Mouse (Mus musculus) kidney, embryonic 15.5 days (tissue): ENCODE measurements at regions not wholly inside any gene's neighbourhood (a gene's known extent, or its start where the extent isn't known, plus 50 kb on each side); places are given as distances from the start of the nearest gene placed in this dataset.

Source experiments
- ATAC-seq: fragments of 200-750 bp; cut with Nextera tagmentation; replicated peaks from 2 replicates; pipeline ENCODE4 v1.8.0; 2017; ENCODE audit warnings: moderate TSS enrichment; ENCODE audit not compliant: low FRiP score
- H3K27ac ChIP-seq: fragments of 300-500 bp; sonication (generic); 2 replicates; pipeline ENCODE4 v1.5.1; 2015; ENCODE audit warnings: mild to moderate bottlenecking, inconsistent platforms
- H3K27me3 ChIP-seq: fragments of 300-500 bp; sonication (generic); 2 replicates; pipeline ENCODE4 v1.6.1; 2015; ENCODE audit warnings: inconsistent platforms
- H3K36me3 ChIP-seq: fragments of 300-500 bp; sonication (generic); 2 replicates; pipeline ENCODE4 v1.6.1; 2015; ENCODE audit warnings: inconsistent platforms
- H3K4me1 ChIP-seq: fragments of 300-500 bp; sonication (generic); 2 replicates; pipeline ENCODE4 v1.6.1; 2015; ENCODE audit warnings: inconsistent platforms
- H3K4me2 ChIP-seq: fragments of 300-500 bp; sonication (generic); 2 replicates; pipeline ENCODE4 v1.6.1; 2015; ENCODE audit warnings: moderate library complexity, mild to moderate bottlenecking, inconsistent platforms
- H3K4me3 ChIP-seq: fragments of 300-500 bp; sonication (generic); replicated peaks from 2 replicates; pipeline ENCODE4 v1.5.1; 2015; ENCODE audit warnings: mild to moderate bottlenecking, inconsistent platforms
- H3K9ac ChIP-seq: fragments of 300-500 bp; sonication (generic); 2 replicates; pipeline ENCODE4 v1.6.1; 2015; ENCODE audit warnings: mild to moderate bottlenecking, inconsistent platforms
- H3K9me3 ChIP-seq: fragments of 300-500 bp; sonication (generic); replicated peaks from 2 replicates; pipeline ENCODE4 v1.6.1; 2016; ENCODE audit warnings: inconsistent platforms
- WGBS: fragments of 180-500 bp; shearing (Covaris S2); methylation state at CpG from one replicate; pipeline ENCODE4 v1.1.7; 2015; ENCODE audit warnings: mixed read lengths; 5-methylcytosine and 5-hydroxymethylcytosine counted together

- peak overlapping the region; percentile 42 for H3K4me3 ChIP-seq
- WGBS = 18% methylated on average over 29 of the region's 30 CpGs
- no peaks in the 10 kb centered on the region for H3K36me3 ChIP-seq
- H3K27me3 ChIP-seq = peaks cover 62% of the 10 kb centered on the region
- peak overlapping the region; percentile 44 for H3K9ac ChIP-seq
- peak overlapping the region; percentile 89 for H3K27ac ChIP-seq
- peak overlapping the region; percentile 67 for H3K4me2 ChIP-seq
- H3K4me1 ChIP-seq = peaks cover 33% of the 10 kb centered on the region
- no peak for ATAC-seq
- H3K9me3 ChIP-seq = no peaks in the 10 kb centered on the region
Observed at GRCm38 (mm10) chrX:11665077-11665974, 337.7 kb downstream of the H2al1j start.

DNA sequence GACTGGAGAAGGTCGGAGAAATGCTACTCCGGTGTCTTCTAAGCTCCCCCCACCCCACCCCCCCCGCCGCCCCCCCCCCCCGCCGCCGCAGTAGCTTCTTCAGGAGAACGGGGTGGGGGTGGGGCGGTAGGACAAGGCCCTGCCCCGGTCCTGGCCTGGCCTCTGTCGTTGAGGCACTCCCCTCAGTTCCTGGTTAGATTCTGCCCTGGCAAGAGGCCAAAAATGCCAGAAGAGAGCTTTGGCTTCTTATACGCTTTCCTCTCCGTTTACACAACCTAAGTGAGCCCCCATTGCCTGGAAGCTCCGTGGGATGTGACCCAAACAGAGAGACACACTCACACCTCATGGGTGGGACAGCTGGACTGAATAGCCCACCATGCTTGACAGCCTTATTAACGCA, 338.9 kb downstream of the H2al1j start:
- 19% methylated on average over 7 of the region's 15 CpGs for WGBS
- Histone ChIP-seq H3K4me3 (no peak overlapping the region), H3K27me3 (peaks cover 53% of the 10 kb centered on the region), H3K9me3 (no peaks in the 10 kb centered on the region), H3K9ac (no peak overlapping the region), H3K36me3 (no peaks in the 10 kb centered on the region), H3K27ac (no peak overlapping the region), H3K4me1 (peaks cover 33% of the 10 kb centered on the region), H3K4me2 (no peak overlapping the region)
- ATAC-seq = no peak

GRCm38 (mm10) chrX:11671805-11672204, 344.2 kb downstream of the H2al1j start:
- Histone ChIP-seq H3K4me3 (no peak overlapping the region), H3K27ac (no peak overlapping the region), H3K9me3 (no peaks in the 10 kb centered on the region), H3K36me3 (no peaks in the 10 kb centered on the region), H3K27me3 (peaks cover 43% of the 10 kb centered on the region), H3K9ac (no peak overlapping the region), H3K4me2 (no peak overlapping the region), H3K4me1 (peaks cover under 1% of the 10 kb centered on the region; the same call in 1 of the 2 replicates)
- WGBS = 47% methylated on average over 8 of the region's 8 CpGs
- ATAC-seq = no peak

GRCm38 (mm10) chrX:11678086-11678485, 350.5 kb downstream of the H2al1j start:
- Histone ChIP-seq H3K27me3 (peaks cover 28% of the 10 kb centered on the region), H3K4me2 (no peak overlapping the region), H3K4me1 (0 out of 2 replicates have a peak, but pooled peaks cover 2% of the 10 kb centered on the region), H3K9ac (no peak overlapping the region), H3K9me3 (no peaks in the 10 kb centered on the region), H3K4me3 (no peak overlapping the region), H3K27ac (no peak overlapping the region), H3K36me3 (no peaks in the 10 kb centered on the region)
- no peak for ATAC-seq
- 63% methylated on average over 2 of the region's 2 CpGs for WGBS

- Histone ChIP-seq H3K4me2 (no peak overlapping the region), H3K27me3 (peaks cover 15% of the 10 kb centered on the region), H3K27ac (no peak overlapping the region), H3K4me1 (0 out of 2 replicates have a peak, but pooled peaks cover 2% of the 10 kb centered on the region), H3K36me3 (no peaks in the 10 kb centered on the region), H3K9ac (no peak overlapping the region), H3K9me3 (no peaks in the 10 kb centered on the region), H3K4me3 (no peak overlapping the region)
- 75% methylated on average over 2 of the region's 2 CpGs for WGBS
- no peak for ATAC-seq
Observed at GRCm38 (mm10) chrX:11681274-11681673, 353.7 kb downstream of the H2al1j start.

- H3K9me3 ChIP-seq = no peaks in the 10 kb centered on the region
- no peak overlapping the region for H3K9ac ChIP-seq
- H3K27ac ChIP-seq = no peak overlapping the region
- WGBS = 71% methylated on average over 18 of the region's 18 CpGs
- H3K4me2 ChIP-seq = no peak overlapping the region
- ATAC-seq = no peak
- H3K4me1 ChIP-seq = no peaks in the 10 kb centered on the region
- H3K4me3 ChIP-seq = no peak overlapping the region
- H3K27me3 ChIP-seq = 0 out of 2 replicates have a peak, but pooled peaks cover 12% of the 10 kb centered on the region
- no peaks in the 10 kb centered on the region for H3K36me3 ChIP-seq
Observed at GRCm38 (mm10) chrX:11689989-11690405, 362.4 kb downstream of the H2al1j start.

- Histone ChIP-seq H3K4me3 (no peak overlapping the region), H3K36me3 (no peaks in the 10 kb centered on the region), H3K9ac (no peak overlapping the region), H3K27ac (no peak overlapping the region), H3K9me3 (no peaks in the 10 kb centered on the region), H3K27me3 (0 out of 2 replicates have a peak, but pooled peaks cover 12% of the 10 kb centered on the region), H3K4me1 (no peaks in the 10 kb centered on the region), H3K4me2 (no peak overlapping the region)
- no peak for ATAC-seq
- WGBS = 66% methylated on average over 5 of the region's 5 CpGs
Observed at GRCm38 (mm10) chrX:11690446-11690845, 362.8 kb downstream of the H2al1j start.

DNA sequence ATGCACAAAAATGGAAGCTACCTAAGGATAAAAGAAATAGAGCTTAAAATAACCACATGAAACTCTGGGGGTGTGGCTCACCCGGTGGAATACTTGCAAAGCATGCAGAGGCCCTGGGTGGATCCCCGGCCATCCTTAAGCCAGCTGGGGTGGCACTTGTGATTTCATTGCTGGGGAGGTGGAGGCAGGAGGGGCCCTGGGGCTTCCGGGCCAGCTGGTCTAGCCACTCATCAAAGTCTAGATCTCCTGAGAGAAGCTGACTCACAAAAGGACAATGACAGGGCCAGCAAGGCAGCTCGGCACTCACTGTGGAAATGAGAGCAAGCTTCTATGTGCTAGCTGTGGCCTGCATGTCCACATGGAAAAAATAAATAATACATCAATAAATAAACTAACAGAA, 363.4 kb downstream of the H2al1j start:
- ATAC-seq = no peak
- H3K36me3 ChIP-seq = no peaks in the 10 kb centered on the region
- H3K27me3 ChIP-seq = 0 out of 2 replicates have a peak, but pooled peaks cover 12% of the 10 kb centered on the region
- no peak overlapping the region for H3K4me3 ChIP-seq
- H3K9me3 ChIP-seq = no peaks in the 10 kb centered on the region
- H3K9ac ChIP-seq = no peak overlapping the region
- no peaks in the 10 kb centered on the region for H3K4me1 ChIP-seq
- no peak overlapping the region for H3K4me2 ChIP-seq
- H3K27ac ChIP-seq = no peak overlapping the region
- WGBS = 73% methylated on average over 4 of the region's 4 CpGs

DNA sequence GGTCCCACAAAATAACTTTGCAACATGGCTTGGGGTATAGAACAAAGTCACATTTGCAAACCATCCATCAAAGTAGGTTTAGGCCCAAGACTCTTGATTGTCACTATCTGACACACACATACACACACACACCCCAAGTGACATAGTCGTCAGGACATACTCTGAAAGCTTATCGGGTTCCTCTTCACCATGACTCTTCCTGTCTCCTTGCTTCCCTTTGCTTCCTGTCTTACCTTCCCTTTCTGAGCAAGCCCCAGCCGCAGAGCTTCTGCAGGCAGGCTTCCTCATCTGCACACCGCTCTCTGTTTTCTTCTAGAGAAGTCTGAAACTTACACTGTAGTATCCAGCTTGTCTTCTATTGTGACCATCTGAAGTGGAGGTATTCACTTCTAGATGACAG, 368.9 kb downstream of the H2al1j start:
- H3K4me1 ChIP-seq = no peaks in the 10 kb centered on the region
- H3K4me2 ChIP-seq = no peak overlapping the region
- H3K36me3 ChIP-seq = no peaks in the 10 kb centered on the region
- ATAC-seq = no peak
- 88% methylated on average over 4 of the region's 4 CpGs for WGBS
- 0 out of 2 replicates have a peak, but pooled peaks cover 7% of the 10 kb centered on the region for H3K27me3 ChIP-seq
- no peak overlapping the region for H3K27ac ChIP-seq
- no peaks in the 10 kb centered on the region for H3K9me3 ChIP-seq
- H3K4me3 ChIP-seq = no peak overlapping the region
- no peak overlapping the region for H3K9ac ChIP-seq

- Histone ChIP-seq H3K9me3 (no peaks in the 10 kb centered on the region), H3K9ac (no peak overlapping the region), H3K27me3 (peaks cover 24% of the 10 kb centered on the region), H3K27ac (no peak overlapping the region), H3K36me3 (no peaks in the 10 kb centered on the region), H3K4me3 (no peak overlapping the region), H3K4me1 (0 out of 2 replicates have a peak, but pooled peaks cover 5% of the 10 kb centered on the region), H3K4me2 (no peak overlapping the region)
- WGBS = 88% methylated on average over 2 of the region's 2 CpGs
- ATAC-seq = no peak
Observed at GRCm38 (mm10) chrX:11701095-11701494, 373.5 kb downstream of the H2al1j start.

DNA sequence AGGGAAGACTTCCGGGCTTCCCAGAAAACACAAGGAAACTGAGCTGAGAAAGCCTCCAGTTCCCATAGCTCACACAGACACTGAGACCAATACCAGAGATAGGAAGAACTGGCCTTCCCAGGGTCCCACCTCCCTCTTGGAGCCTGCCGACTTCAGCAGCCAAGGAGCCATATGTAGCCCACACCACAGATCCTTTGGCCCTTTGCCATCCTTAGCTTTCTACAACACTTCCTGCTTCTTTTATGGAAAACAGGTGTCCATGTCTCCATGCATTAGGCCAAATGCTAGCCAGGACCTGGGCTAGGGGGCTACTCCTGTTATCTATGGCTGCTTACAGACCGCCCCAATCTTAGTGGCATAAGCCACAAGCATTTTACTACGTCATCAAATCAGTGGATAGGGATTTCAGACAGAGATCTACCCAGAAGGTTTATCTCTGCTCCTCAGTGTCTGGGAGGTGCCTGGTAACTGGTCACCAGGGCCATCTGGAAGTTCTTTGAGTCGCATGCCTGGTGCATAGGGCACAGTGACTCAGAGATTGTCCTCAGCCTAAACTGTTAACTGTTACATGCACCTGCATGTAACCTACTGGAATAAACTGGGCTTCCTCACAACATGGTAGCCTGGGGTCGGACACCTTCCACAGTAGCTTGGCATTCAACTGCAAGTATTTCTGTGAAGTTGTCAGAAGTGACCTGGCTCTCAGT, 378.4 kb downstream of the H2al1j start:
- no peak overlapping the region for H3K9ac ChIP-seq
- ATAC-seq = no peak
- H3K4me1 ChIP-seq = peaks cover 28% of the 10 kb centered on the region
- 79% methylated on average over 6 of the region's 6 CpGs for WGBS
- H3K4me2 ChIP-seq = no peak overlapping the region
- H3K36me3 ChIP-seq = no peaks in the 10 kb centered on the region
- H3K9me3 ChIP-seq = no peaks in the 10 kb centered on the region
- H3K4me3 ChIP-seq = no peak overlapping the region
- H3K27ac ChIP-seq = no peak overlapping the region
- peaks cover 52% of the 10 kb centered on the region for H3K27me3 ChIP-seq

DNA sequence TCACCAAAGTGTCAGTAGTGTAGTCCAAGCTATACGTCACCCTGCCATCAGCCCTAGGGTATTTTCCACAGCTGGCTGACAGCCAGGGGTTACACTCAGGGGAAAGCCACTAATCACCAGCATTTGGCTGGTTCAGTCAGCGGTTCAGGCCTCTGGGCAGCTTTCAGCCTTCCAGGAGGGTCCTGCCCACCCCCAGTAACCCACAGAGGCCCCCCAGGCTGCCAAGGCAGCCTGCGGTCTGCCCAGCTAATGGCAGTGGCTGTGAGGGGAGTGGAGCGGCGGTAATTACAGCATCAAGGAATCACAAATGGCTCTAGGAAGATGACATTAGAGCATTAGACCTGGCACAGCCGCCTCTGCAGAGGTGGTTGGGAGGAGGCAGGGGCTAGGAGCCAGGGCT, 379.7 kb downstream of the H2al1j start:
- H3K4me1 ChIP-seq = peaks cover 28% of the 10 kb centered on the region
- H3K4me3 ChIP-seq = no peak overlapping the region
- no peak overlapping the region for H3K4me2 ChIP-seq
- WGBS = 52% methylated on average over 6 of the region's 6 CpGs
- H3K9me3 ChIP-seq = no peaks in the 10 kb centered on the region
- H3K9ac ChIP-seq = no peak overlapping the region
- ATAC-seq = no peak
- H3K36me3 ChIP-seq = no peaks in the 10 kb centered on the region
- peaks cover 52% of the 10 kb centered on the region for H3K27me3 ChIP-seq
- H3K27ac ChIP-seq = no peak overlapping the region
